Mouse (Mus musculus) E14TG2a.4 (cell line): ENCODE data around the gene Hoxb3.

Experiments used
- H3K27me3 ChIP-seq: 2 replicates; pipeline ENCODE4 v1.6.1; 2014; ENCODE audit warnings: low read length, control low read depth; ENCODE audit not compliant: insufficient read depth
- H3K36me3 ChIP-seq: 2 replicates; pipeline ENCODE4 v1.6.1; 2014; ENCODE audit warnings: low read length, control low read depth; ENCODE audit not compliant: insufficient read depth
- H3K4me1 ChIP-seq: replicated peaks from 2 replicates; pipeline ENCODE4 v1.6.1; 2014; ENCODE audit warnings: low read depth, low read length, control low read depth
- H3K4me3 ChIP-seq: replicated peaks from 2 replicates; pipeline ENCODE4 v1.5.1; 2014; ENCODE audit warnings: mild to moderate bottlenecking, low read length
- H3K9me3 ChIP-seq: 2 replicates; pipeline ENCODE4 v1.6.1; 2014; ENCODE audit warnings: low read length, control low read depth
- CTCF ChIP-seq: conservative IDR thresholded peaks from 2 replicates; pipeline ENCODE4 v1.5.1; 2014; ENCODE audit warnings: low read length
- NANOG ChIP-seq: IDR thresholded peaks from 2 replicates; pipeline ENCODE4 v1.6.1; 2014; ENCODE audit warnings: borderline replicate concordance, low read length, mixed read lengths
- POU5F1 ChIP-seq: IDR thresholded peaks from 2 replicates; pipeline ENCODE4 v1.6.1; 2014; ENCODE audit warnings: low read length, borderline replicate concordance

Hoxb3 gene

GRCm38 (mm10) chr11:96345893-96346806, 23.0 kb downstream of the Hoxb3 start:
- Histone ChIP-seq H3K4me1 (peaks cover 43% of the 10 kb centered on the region), H3K36me3 (no peaks in the 10 kb centered on the region), H3K9me3 (no peaks in the 10 kb centered on the region), H3K27me3 (peaks cover 95% of the 10 kb centered on the region), H3K4me3 (peak overlapping the region; percentile 66)
- no peak for TF ChIP-seq POU5F1
- TF ChIP-seq NANOG = 0 out of 2 replicates have a peak, but pooled peaks have one; percentile 42
- no peak for TF ChIP-seq CTCF

DNA sequence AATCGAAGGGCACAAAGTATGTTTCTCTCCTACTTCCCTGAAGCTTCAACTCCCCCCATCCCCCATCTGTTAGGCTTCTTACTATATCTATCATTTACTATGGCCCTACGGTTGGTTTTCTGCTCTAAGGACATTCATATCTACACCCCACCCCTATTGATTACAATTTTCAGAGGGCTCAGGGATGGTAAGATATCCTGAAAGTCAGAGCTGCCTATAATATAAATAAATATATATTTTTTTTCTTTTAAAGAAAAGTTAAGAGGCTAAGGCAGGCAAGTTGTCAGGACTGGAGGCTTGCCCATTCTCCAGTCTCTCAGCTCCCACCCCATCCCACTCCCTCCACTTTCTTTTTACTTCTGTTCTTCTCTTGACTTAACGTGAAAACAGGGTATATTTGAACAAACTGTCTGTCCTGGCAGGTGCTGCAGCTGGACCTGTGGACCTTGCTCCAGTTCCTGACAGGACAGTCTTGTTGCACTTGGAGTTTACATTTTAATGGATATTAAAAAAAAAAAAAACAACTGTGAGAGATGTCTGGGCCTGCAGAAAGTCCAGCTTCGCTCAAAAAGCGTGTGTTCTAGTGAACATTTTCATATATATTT, 23.9 kb downstream of the Hoxb3 start:
- TF ChIP-seq CTCF = no peak
- TF ChIP-seq POU5F1 = no peak
- no peak for TF ChIP-seq NANOG
- no peaks in the 10 kb centered on the region for H3K36me3 ChIP-seq

GRCm38 (mm10) chr11:96347717-96348116, 24.6 kb downstream of the Hoxb3 start:
- peaks cover 95% of the 10 kb centered on the region for H3K27me3 ChIP-seq
- no peaks in the 10 kb centered on the region for H3K36me3 ChIP-seq
- TF ChIP-seq NANOG = no peak
- no peak for TF ChIP-seq CTCF
- TF ChIP-seq POU5F1 = no peak
- H3K4me1 ChIP-seq = peaks cover 46% of the 10 kb centered on the region
- no peak overlapping the region for H3K4me3 ChIP-seq
- H3K9me3 ChIP-seq = no peaks in the 10 kb centered on the region

More for the DNA sequence above, 23.9 kb downstream of the Hoxb3 start:
- Histone ChIP-seq H3K4me3 (no peak overlapping the region), H3K4me1 (peaks cover 41% of the 10 kb centered on the region), H3K27me3 (peaks cover 95% of the 10 kb centered on the region), H3K9me3 (no peaks in the 10 kb centered on the region)

GRCm38 (mm10) chr11:96348141-96348928, 25.2 kb downstream of the Hoxb3 start:
- peaks cover 95% of the 10 kb centered on the region for H3K27me3 ChIP-seq
- no peak overlapping the region for H3K4me3 ChIP-seq
- no peaks in the 10 kb centered on the region for H3K9me3 ChIP-seq
- H3K4me1 ChIP-seq = peaks cover 49% of the 10 kb centered on the region
- no peak for TF ChIP-seq NANOG
- TF ChIP-seq CTCF = no peak
- no peak for TF ChIP-seq POU5F1
- no peaks in the 10 kb centered on the region for H3K36me3 ChIP-seq

DNA sequence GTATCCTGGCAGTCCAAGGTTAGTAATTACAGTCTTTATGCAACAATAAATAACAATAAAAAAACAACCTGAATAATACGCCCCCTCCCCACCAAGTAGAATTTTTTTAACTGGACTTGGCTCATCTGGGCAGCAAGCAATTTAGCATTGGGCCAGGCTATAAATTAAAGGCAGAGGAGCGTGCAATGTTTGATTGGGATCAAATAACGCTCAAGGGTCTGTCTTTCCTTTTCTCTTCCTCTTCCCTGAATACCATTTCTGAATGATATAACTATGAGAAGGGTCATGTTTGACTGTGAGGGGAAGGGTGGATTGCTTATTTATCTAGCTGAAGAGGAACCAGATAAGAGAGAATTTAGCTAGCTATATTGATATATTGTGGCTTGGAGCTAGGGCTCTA, 25.9 kb downstream of the Hoxb3 start:
- Histone ChIP-seq H3K4me1 (peaks cover 51% of the 10 kb centered on the region), H3K9me3 (no peaks in the 10 kb centered on the region), H3K27me3 (peaks cover 93% of the 10 kb centered on the region), H3K4me3 (no peak overlapping the region), H3K36me3 (no peaks in the 10 kb centered on the region)
- TF ChIP-seq CTCF = no peak
- no peak for TF ChIP-seq NANOG
- TF ChIP-seq POU5F1 = no peak

DNA sequence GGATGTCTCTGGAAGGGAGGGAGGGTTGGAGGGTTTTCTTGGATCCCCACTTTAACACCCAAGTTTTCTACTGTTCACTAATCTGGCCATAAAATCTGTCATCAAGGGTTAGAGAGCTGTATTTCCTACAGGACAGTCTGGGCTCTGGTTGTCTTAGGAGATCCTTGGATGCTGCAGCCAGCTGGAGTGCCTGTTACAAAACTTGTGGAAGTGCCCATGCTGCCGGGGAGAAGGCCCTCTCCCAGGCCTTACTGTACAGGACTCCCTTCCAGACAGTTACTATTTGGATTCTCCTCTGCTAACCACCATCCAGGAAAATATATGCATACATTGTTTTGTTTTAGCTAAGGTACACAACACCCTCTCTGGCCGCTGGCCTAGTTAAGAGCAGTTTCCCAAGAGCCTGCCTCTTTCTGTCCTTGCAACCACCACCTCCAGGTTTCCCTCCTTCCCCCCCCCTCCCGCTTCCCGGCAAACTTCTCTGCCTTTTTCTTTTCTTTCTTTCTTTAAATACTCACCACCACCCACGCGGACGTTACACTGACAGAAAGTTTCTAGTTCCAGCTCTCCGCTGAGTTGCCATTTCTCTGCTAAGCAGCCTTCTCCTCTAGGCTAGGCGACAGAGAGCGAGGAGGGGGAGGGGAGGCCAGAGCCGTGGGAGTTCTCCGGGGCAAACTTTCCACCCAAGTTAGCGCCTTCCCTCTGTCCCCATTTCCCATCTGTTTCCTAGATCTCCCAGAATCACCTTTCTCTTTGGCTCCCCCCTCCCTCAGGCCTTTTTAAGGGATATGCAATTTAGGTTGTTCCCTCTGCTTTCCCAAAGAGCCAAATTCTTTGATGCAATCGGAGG, 26.6 kb downstream of the Hoxb3 start:
- no peak for TF ChIP-seq CTCF
- TF ChIP-seq NANOG = no peak
- no peak for TF ChIP-seq POU5F1
- Histone ChIP-seq H3K4me1 (peaks cover 51% of the 10 kb centered on the region), H3K4me3 (no peak overlapping the region), H3K9me3 (no peaks in the 10 kb centered on the region), H3K27me3 (peaks cover 93% of the 10 kb centered on the region), H3K36me3 (no peaks in the 10 kb centered on the region)

DNA sequence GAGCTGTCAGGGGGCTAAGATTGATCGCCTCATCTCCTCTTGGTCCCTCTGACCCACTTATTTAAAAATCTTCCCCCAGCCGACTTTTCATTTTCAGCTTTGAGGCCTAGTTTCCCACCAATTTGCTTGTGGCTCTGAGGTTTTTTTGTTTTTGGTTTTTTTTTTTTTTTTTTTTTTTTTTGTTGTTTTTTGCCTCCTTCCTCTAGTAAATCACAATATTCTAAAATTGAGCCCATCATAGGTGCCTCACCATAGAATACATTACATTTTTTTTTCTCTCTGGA, 27.2 kb downstream of the Hoxb3 start, which contains the start of gene Hoxb2:
Hoxb2 (plus strand) TSS at position 185 of the 284 bp plus-strand sequence.
- Histone ChIP-seq H3K9me3 (no peaks in the 10 kb centered on the region), H3K36me3 (no peaks in the 10 kb centered on the region), H3K27me3 (peaks cover 93% of the 10 kb centered on the region), H3K4me3 (no peak within 1 kb of the TSS), H3K4me1 (peaks cover 52% of the 10 kb centered on the region)
- TF ChIP-seq POU5F1 (no peak), CTCF (no peak)

- Histone ChIP-seq H3K36me3 (no peaks in the 10 kb centered on the region), H3K4me3 (no peak overlapping the region), H3K4me1 (peaks cover 49% of the 10 kb centered on the region), H3K27me3 (peaks cover 92% of the 10 kb centered on the region), H3K9me3 (no peaks in the 10 kb centered on the region)
- TF ChIP-seq NANOG = no peak
These were observed 27.7 kb downstream of the Hoxb3 start for GRCm38 (mm10) chr11:96350791-96351190.
